Mouse (Mus musculus) erythroblast, embryonic 14.5 days (primary cell): ENCODE data around the gene Apba1.

Source experiments
- GATA1 ChIP-seq: IDR thresholded peaks from 2 replicates; pipeline ENCODE4 v1.6.1; 2012; ENCODE audit warnings: low read length, inconsistent platforms, mixed read lengths
- TAL1 ChIP-seq: IDR thresholded peaks from 3 replicates; pipeline ENCODE4 v1.6.1; 2012; ENCODE audit warnings: low read length, inconsistent platforms, mixed read lengths

DNA sequence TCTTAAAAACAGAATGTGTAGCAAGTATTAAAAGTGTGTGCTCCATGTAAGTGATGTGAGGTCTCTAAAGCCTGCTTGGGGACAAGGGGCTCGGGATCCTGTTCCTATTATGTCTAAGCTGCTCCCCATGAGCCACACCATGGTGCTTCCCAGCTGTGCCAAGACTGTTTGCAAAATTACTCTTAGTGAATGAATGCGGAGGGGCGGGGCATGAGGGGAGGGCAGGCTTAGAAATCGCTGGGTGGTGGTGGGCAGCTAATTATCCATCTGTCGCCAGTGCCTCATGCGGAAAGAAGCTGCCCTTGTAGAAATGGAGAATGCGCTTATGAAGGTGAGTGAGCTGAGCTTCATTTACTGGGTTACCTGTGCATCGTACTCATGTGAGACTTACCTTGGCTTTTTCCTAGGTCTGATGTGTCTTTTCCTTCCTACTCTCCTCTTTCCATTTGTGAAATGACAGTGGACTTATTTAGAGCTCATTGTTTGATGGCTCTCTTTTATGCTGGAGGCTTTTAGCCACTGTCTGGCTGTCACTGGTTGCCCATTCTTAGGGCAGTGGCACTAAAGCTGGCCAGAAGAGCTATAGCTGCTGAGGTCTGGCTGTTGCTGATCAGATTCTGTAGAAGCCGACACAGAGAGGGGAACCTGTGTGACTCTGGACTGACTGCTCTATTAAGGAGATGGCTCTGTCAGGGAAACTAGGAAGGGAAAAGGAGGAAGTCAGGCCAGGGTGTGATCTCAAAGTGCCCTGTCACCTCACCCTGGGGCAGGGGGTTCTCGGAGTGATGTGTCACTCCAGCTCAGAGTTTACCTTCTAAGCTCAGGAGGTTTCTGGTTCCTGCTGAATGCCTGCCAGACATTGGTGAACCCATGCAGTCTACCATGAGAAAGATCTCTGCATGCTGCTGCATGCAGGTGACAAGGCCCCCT, 12.1 kb downstream of the Apba1 start:
- TF ChIP-seq GATA1 = no peak
- TF ChIP-seq TAL1 = no peak
